Mouse (Mus musculus) liver, adult 2 months (tissue): ENCODE results near the gene Adam10.

ENCODE experiments used
- CTCF ChIP-seq: fragments of 200-500 bp; IDR thresholded peaks from 2 replicates; pipeline ENCODE4 v1.5.1; 2011; ENCODE audit warnings: low read depth, low read length, control low read depth
- POLR2A ChIP-seq: fragments of 200-500 bp; IDR thresholded peaks from 2 replicates; pipeline ENCODE4 v1.6.1; 2011; ENCODE audit warnings: low read length, control low read depth; ENCODE audit not compliant: insufficient read depth; ENCODE audit errors: extremely low read depth

DNA sequence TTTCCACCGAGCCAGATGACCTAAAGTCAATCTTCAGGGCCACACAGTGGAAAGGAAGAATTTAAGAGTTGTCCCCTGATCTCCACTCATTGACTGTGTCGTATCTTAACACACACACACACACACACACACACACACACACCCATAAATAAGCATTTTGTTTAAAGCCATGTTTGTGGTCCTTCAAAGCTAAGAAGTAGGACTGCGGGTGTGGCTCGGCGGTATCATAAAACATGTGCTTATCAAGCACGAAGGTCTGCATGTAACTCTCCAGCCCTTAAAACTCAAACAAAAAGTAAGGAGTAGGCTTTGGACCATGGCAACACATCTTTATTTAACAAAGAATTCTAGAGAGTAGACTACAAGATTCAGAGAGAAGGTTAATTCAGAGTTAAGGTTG, 8.4 kb upstream of the Adam10 start:
- TF ChIP-seq CTCF (no peak), POLR2A (no peak)
